Mouse (Mus musculus): Measurements from ENCODE around the gene Gm5678. TPM values are rescaled to one million over a fixed set of nuclear protein-coding genes. Genes with fewer than 3 reads are reported as not detected.
"Not testable (repeated sequence)": the region's sequence is repeated elsewhere in the genome, so short reads cannot be mapped to it uniquely, and the experiment has no call there.

The Gm5678 gene
- polyA plus RNA-seq, 1 experiment from 2014 or later: not detected

DNA sequence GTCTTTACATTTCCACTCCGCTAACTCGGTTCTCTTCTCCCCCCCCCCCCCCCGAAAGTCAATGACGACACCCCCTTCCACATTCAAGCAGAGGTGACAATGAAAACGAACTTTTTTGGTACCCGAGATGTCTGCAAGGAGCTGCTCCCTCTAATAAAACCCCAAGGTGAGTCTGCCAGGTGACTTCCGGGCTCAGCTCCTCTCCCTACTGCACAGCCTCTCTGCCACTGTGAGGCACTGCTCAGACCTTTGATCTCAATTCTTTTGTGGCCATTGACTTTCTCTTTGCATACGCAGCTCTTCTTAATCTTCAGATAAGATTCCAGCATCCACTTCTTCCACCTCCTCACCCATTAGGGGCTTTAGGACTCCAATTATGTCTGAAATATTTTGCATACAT lies 19.2 kb upstream of the Gm5678 start:
- peaks cover 23% of the 10 kb centered on the region for H3K4me1 ChIP-seq
- no peaks in the 10 kb centered on the region; the same call in 1 of the 2 replicates for H3K27me3 ChIP-seq (replicated peaks)
- WGBS: 69% methylated on average over 8 of the region's 8 CpGs
- H3K27ac ChIP-seq (replicated peaks): no peak overlapping the region
- H3K9me3 ChIP-seq: no peaks in the 10 kb centered on the region
- peak overlapping the region; percentile 79 for H3K4me2 ChIP-seq
- peaks cover 33% of the 10 kb centered on the region for H3K36me3 ChIP-seq
- ATAC-seq (ENCODE audit: extremely low read depth, insufficient number of reproducible peaks, low FRiP score, low TSS enrichment): no peak
- H3K9ac ChIP-seq: no peak overlapping the region; the same call in 1 of the 2 replicates
- H3K4me3 ChIP-seq: peak overlapping the region; percentile 77

DNA sequence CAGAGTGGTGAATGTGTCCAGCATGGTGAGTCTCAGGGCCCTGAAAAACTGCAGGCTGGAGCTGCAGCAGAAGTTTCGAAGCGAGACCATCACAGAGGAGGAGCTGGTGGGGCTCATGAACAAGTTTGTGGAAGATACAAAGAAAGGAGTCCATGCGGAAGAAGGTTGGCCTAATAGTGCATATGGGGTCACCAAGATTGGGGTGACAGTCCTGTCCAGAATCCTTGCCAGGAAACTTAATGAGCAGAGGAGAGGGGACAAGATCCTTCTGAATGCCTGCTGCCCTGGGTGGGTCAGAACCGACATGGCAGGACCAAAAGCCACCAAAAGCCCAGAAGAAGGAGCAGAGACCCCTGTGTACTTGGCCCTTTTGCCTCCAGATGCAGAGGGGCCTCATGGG lies 18.1 kb upstream of the Gm5678 start:
- Histone ChIP-seq H3K9ac (no peak overlapping the region), H3K36me3 (peaks cover 33% of the 10 kb centered on the region), H3K4me2 (no peak overlapping the region), H3K27ac (replicated peaks) (no peak overlapping the region), H3K9me3 (no peaks in the 10 kb centered on the region), H3K27me3 (replicated peaks) (no peaks in the 10 kb centered on the region; the same call in 1 of the 2 replicates), H3K4me1 (peaks cover 16% of the 10 kb centered on the region), H3K4me3 (no peak overlapping the region)
- no peak for ATAC-seq (ENCODE audit: extremely low read depth, insufficient number of reproducible peaks, low FRiP score, low TSS enrichment)
- WGBS: 93% methylated on average over 4 of the region's 4 CpGs

DNA sequence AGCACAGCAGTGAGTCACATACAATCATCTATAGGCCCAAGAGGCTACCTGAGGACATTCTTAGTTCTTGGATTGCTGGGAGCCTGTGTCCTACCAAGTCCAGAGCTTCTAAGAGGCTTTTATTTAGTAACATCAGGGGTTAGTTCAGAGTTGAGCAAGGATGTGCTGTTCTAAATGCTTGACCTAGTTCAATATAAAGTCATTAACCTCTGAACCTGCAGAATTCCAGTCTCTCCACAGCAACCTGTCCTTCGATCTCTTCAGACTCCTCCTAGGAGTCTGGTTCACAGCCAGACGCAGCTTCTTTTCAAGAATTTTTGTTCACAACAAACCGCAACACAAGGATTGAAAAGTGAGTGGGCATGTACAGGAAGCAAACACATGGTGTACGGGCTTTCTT lies 16.9 kb upstream of the Gm5678 start:
- Histone ChIP-seq H3K9me3 (no peaks in the 10 kb centered on the region), H3K27me3 (replicated peaks) (no peaks in the 10 kb centered on the region), H3K4me2 (no peak overlapping the region), H3K4me1 (peaks cover 11% of the 10 kb centered on the region), H3K4me3 (no peak overlapping the region), H3K9ac (no peak overlapping the region), H3K27ac (replicated peaks) (no peak overlapping the region), H3K36me3 (peaks cover 33% of the 10 kb centered on the region)
- 87% methylated on average over 4 of the region's 4 CpGs for WGBS
- ATAC-seq (ENCODE audit: extremely low read depth, insufficient number of reproducible peaks, low FRiP score, low TSS enrichment): no peak

- H3K27ac ChIP-seq (replicated peaks): no peak overlapping the region
- no peak overlapping the region for H3K4me2 ChIP-seq
- H3K27me3 ChIP-seq (replicated peaks): no peaks in the 10 kb centered on the region
- ATAC-seq (ENCODE audit: extremely low read depth, insufficient number of reproducible peaks, low FRiP score, low TSS enrichment): no peak
- no peak overlapping the region for H3K9ac ChIP-seq
- 26% methylated on average over 5 of the region's 5 CpGs for WGBS
- H3K4me1 ChIP-seq: no peaks in the 10 kb centered on the region
- no peaks in the 10 kb centered on the region for H3K9me3 ChIP-seq
- no peak overlapping the region for H3K4me3 ChIP-seq
- peaks cover 19% of the 10 kb centered on the region for H3K36me3 ChIP-seq
These were observed 12.6 kb upstream of the Gm5678 start for GRCm38 (mm10) chr16:93615118-93615870.

DNA sequence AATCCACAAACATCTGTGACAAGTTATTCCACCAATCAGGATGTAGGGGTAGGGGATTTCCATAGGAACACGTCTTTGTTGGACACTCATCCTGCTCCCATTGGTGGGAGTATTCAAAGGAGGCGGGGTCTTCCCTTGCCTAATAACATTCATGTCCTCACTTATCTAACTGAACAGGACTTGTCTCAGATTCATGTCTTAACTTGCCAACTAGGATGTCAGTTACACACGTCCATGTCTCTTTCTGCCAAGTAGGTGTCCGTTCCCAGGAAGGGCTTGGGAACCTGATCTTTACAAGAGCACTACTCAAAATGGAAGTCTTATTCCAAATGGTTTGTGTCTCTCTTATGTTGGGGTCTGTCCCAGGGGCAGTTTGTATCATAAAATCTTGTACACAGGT lies 4.1 kb upstream of the Gm5678 start:
- not testable (repeated sequence) for H3K4me1 ChIP-seq; H3K27ac ChIP-seq (replicated peaks); ATAC-seq (ENCODE audit: extremely low read depth, insufficient number of reproducible peaks, low FRiP score, low TSS enrichment); H3K9ac ChIP-seq; H3K9me3 ChIP-seq; H3K36me3 ChIP-seq; H3K4me2 ChIP-seq; H3K4me3 ChIP-seq
- H3K27me3 ChIP-seq (replicated peaks): peaks cover 24% of the 10 kb centered on the region
- 69% methylated on average over 4 of the region's 4 CpGs for WGBS

GRCm38 (mm10) chr16:93624671-93625070 lies 3.2 kb upstream of the Gm5678 start:
- WGBS: 62% methylated on average over 4 of the region's 4 CpGs
- H3K4me3 ChIP-seq: no peak overlapping the region
- H3K27ac ChIP-seq (replicated peaks): no peak overlapping the region
- no peak overlapping the region for H3K9ac ChIP-seq
- peaks cover 31% of the 10 kb centered on the region for H3K27me3 ChIP-seq (replicated peaks)
- no peaks in the 10 kb centered on the region for H3K4me1 ChIP-seq
- no peak overlapping the region for H3K4me2 ChIP-seq
- no peaks in the 10 kb centered on the region for H3K36me3 ChIP-seq
- no peak for ATAC-seq (ENCODE audit: extremely low read depth, insufficient number of reproducible peaks, low FRiP score, low TSS enrichment)
- no peaks in the 10 kb centered on the region for H3K9me3 ChIP-seq

DNA sequence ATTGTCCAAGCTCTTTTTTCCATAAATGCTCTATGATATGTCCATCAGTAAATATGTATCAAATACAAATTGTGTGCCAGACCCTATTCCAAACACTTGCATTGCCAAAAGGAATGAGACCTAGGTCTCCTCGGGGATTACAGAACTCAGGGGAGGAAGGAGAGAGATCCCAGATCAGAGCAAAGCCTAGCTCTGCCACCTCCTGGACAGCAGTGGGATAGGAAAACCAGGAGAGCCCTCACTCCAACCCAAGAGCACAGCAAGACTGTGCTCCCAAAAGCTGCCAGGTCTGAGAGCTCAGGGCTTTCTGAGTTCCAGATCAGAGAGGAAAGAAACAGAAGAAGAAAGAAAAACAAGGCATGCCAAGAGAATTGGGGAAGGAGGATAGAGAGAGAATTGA lies 1.2 kb upstream of the Gm5678 start:
- H3K9ac ChIP-seq: no peak overlapping the region
- no peak overlapping the region for H3K4me3 ChIP-seq
- no peak overlapping the region for H3K27ac ChIP-seq (replicated peaks)
- H3K4me2 ChIP-seq: no peak overlapping the region
- H3K9me3 ChIP-seq: no peaks in the 10 kb centered on the region
- H3K4me1 ChIP-seq: no peaks in the 10 kb centered on the region
- H3K27me3 ChIP-seq (replicated peaks): peaks cover 34% of the 10 kb centered on the region
- ATAC-seq (ENCODE audit: extremely low read depth, insufficient number of reproducible peaks, low FRiP score, low TSS enrichment): no peak
- H3K36me3 ChIP-seq: no peaks in the 10 kb centered on the region
- 8% methylated on average over 1 of the region's 1 CpGs for WGBS

- ATAC-seq (ENCODE audit: extremely low read depth, insufficient number of reproducible peaks, low FRiP score, low TSS enrichment): no peak
- no peak overlapping the region for H3K9ac ChIP-seq
- H3K36me3 ChIP-seq: no peaks in the 10 kb centered on the region
- 52% methylated on average over 4 of the region's 4 CpGs for WGBS
- H3K4me3 ChIP-seq: no peak overlapping the region
- no peaks in the 10 kb centered on the region for H3K9me3 ChIP-seq
- no peak overlapping the region for H3K27ac ChIP-seq (replicated peaks)
- no peaks in the 10 kb centered on the region for H3K27me3 ChIP-seq (replicated peaks)
- no peaks in the 10 kb centered on the region for H3K4me1 ChIP-seq
- no peak overlapping the region for H3K4me2 ChIP-seq
These were observed 16.1 kb downstream of the Gm5678 start for GRCm38 (mm10) chr16:93644006-93644405.

DNA sequence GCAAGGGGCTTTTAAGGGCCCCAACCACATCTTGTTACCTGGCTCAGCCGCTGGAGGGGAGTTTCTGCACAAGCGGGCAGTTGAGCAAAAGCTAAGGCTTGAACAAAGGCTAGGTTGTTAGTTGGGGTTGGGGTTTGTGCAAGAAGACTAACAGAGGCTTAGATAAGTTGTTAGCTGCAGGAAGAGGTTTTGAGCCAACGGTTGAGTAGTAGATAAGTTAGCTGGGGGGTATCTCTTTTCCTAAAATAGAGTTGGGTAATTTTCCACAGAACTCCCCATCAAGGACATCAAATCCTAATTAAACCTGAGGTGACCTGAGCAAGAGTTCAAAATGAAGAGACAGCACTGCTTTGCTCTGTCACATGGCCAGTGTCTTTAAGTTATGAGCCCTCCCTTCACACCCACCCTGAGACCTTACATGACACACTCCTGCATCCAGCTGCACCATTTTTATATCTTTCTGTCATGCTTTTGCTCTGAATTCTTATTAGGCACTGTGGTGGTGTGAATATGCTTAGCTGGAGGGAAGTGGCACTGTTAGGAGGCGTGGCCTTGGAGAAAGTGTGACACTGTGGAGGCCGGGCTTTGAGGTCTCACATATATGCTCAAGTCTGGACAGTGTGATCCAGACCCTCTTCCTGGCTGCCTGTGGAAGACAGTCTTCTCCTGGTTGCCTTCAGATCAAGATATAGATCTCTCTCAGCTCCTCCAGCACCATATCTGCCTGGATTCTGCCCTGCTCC lies 20.7 kb downstream of the Gm5678 start:
- H3K4me1 ChIP-seq: no peaks in the 10 kb centered on the region
- H3K4me2 ChIP-seq: no peak overlapping the region
- WGBS: 60% methylated on average over 5 of the region's 5 CpGs
- no peak for ATAC-seq (ENCODE audit: extremely low read depth, insufficient number of reproducible peaks, low FRiP score, low TSS enrichment)
- no peak overlapping the region for H3K9ac ChIP-seq
- no peaks in the 10 kb centered on the region for H3K9me3 ChIP-seq
- H3K36me3 ChIP-seq: no peaks in the 10 kb centered on the region
- H3K27me3 ChIP-seq (replicated peaks): no peaks in the 10 kb centered on the region
- H3K27ac ChIP-seq (replicated peaks): no peak overlapping the region
- no peak overlapping the region for H3K4me3 ChIP-seq

DNA sequence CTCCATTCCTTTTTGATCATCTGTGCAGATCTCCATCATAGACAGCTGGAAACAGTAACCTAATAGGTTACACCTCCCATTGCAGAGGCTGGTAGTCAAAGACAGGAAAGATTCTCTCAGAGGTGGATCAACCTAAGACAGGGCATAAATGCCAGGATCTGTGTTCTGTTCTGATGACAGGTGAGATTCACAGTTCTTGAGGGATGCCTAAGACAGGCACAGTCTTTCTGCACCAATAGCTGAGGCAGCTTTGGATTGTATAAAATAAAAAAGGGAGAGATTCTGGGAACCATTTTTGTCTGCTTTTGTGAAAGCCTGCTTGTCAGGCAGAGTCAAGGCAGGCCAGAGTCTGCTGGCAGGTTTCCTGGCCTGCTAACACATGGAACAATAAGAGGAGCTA lies 40.1 kb downstream of the Gm5678 start:
- Histone ChIP-seq H3K4me2 (no peak overlapping the region), H3K9me3 (peaks cover 18% of the 10 kb centered on the region), H3K4me1 (no peaks in the 10 kb centered on the region), H3K27ac (replicated peaks) (no peak overlapping the region), H3K36me3 (no peaks in the 10 kb centered on the region), H3K27me3 (replicated peaks) (no peaks in the 10 kb centered on the region), H3K9ac (no peak overlapping the region), H3K4me3 (no peak overlapping the region)
- no peak for ATAC-seq (ENCODE audit: extremely low read depth, insufficient number of reproducible peaks, low FRiP score, low TSS enrichment)

GRCm38 (mm10) chr16:93669521-93669920 lies 41.6 kb downstream of the Gm5678 start:
- H3K4me2 ChIP-seq: no peak overlapping the region
- H3K36me3 ChIP-seq: no peaks in the 10 kb centered on the region
- ATAC-seq (ENCODE audit: extremely low read depth, insufficient number of reproducible peaks, low FRiP score, low TSS enrichment): no peak
- H3K27ac ChIP-seq (replicated peaks): no peak overlapping the region
- H3K9ac ChIP-seq: no peak overlapping the region
- no peak overlapping the region for H3K4me3 ChIP-seq
- no peaks in the 10 kb centered on the region for H3K27me3 ChIP-seq (replicated peaks)
- no peaks in the 10 kb centered on the region for H3K4me1 ChIP-seq
- peaks cover 10% of the 10 kb centered on the region for H3K9me3 ChIP-seq

GRCm38 (mm10) chr16:93670466-93670865 lies 42.6 kb downstream of the Gm5678 start:
- not testable (repeated sequence) for H3K27ac ChIP-seq (replicated peaks); ATAC-seq (ENCODE audit: extremely low read depth, insufficient number of reproducible peaks, low FRiP score, low TSS enrichment)
- 35% methylated on average over 4 of the region's 4 CpGs for WGBS

More at GRCm38 (mm10) chr16:93670466-93670865, 42.6 kb downstream of the Gm5678 start:
- H3K27me3 ChIP-seq (replicated peaks); H3K4me2 ChIP-seq; H3K9ac ChIP-seq; H3K4me3 ChIP-seq; H3K4me1 ChIP-seq; H3K9me3 ChIP-seq; H3K36me3 ChIP-seq: not testable (repeated sequence)
